Mouse (Mus musculus) Patski (cell line): ENCODE results near the gene Gm20388. TPM values are rescaled to one million over a fixed set of nuclear protein-coding genes. Genes with fewer than 3 reads are reported as not detected.

Experiments
- ATAC-seq: fragments of 100-300 bp; one replicate; pipeline ENCODE4 v1.8.0; 2021
- CTCF ChIA-PET: fragments of 350-600 bp; sonication (Branson Sonifier 250); formaldehyde crosslinking; loops from one replicate; lab custom pipeline; 2022; ENCODE audit warnings: inconsistent platforms; lab: Charles Lee
- POLR2A ChIA-PET: fragments of 350-600 bp; sonication (Branson Sonifier 250); formaldehyde crosslinking; loops from one replicate; lab custom pipeline; 2022; ENCODE audit warnings: antibody characterized with exemption, inconsistent platforms; lab: Charles Lee
- DNase-seq: peaks from one replicate; pipeline ENCODE4 v3.0.0-alpha.2; 2011; ENCODE audit warnings: low read depth, low spot score
- H3K27me3 ChIP-seq: fragments of 371-371 bp; one replicate; pipeline ENCODE4 v1.5.1; 2021
- CTCF ChIP-seq: fragments of 100-300 bp; IDR thresholded peaks from one replicate; pipeline ENCODE4 v1.5.1; 2021
- in situ Hi-C: fragments of 300-500 bp; cut with MboI; formaldehyde crosslinking; loops from 3 replicates; pipeline ENCODE4 v1.11.1; 2018; ENCODE audit warnings: low pct_unique_long_range_greater_than_20kb, mixed read lengths
- polyA plus RNA-seq: library from polyadenylated mRNA; unstranded; gene quantifications from one replicate; pipeline ENCODE4 v1.2.3, GENCODE M21; 2021

Gm20388 gene
- polyA plus RNA-seq, 1 experiment from 2014 or later = 86.7 TPM

DNA sequence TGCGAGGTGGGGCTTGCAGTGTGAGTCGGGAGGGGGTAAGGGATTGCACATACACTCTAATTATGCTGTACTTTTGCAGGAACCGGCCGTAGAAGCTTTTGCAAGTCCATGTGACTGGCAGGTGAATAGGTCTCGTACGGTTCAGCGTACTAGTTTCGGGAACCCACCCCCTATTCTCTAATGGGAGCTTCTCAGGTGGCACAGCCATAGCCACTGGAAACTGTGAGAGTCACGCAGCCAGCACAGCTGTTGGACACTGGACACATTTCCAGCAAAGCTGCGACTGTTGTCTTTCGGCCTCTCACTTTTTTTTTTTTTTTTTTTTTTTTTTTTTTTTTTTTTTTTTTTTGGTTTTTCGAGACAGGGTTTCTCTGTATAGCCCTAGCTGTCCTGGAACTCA is 2696.2 kb downstream of the Gm20388 start:
- H3K27me3 ChIP-seq = no peaks in the 10 kb centered on the region
- in situ Hi-C loops = no loop called here
- POLR2A ChIA-PET = no interaction called here
- no peak for TF ChIP-seq CTCF
- CTCF ChIA-PET = no interaction called here
- DNase-seq = no peak
- no peak for ATAC-seq

DNA sequence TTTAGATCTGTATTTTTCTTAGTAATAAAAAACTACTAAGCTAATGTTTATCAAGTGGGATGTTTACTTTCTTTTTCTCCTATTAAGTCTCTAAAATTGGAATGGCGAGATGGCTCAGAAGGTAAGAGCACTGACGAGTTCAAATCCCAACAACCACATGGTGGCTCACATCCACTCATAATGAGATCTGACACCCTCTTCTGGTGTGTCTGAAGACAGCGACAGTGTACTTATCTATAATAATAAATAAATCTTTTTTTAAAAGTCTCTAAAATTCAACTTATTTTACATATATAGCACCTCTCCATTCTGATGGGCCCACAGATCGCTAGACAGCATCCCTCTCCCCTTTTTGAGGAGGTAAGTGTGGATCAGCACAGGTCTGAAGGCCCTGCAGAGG is 2699.6 kb downstream of the Gm20388 start:
- no peak for TF ChIP-seq CTCF
- POLR2A ChIA-PET = interaction anchor here (0.7 to 3.8 kb wide), 3 partner anchors 13 to 43 kb away, joined by 3 to 26 read pairs (median 13); partner anchors contain the start of genes Aprt and Cdt1
- H3K27me3 ChIP-seq = no peaks in the 10 kb centered on the region
- CTCF ChIA-PET = interaction anchor here (1.2 to 2.4 kb wide), 3 partner anchors 12 to 41 kb away, joined by 3 to 6 read pairs (median 3); partner anchors contain the start of gene Cdt1
- DNase-seq = no peak
- in situ Hi-C loops = no loop called here
- ATAC-seq = no peak

DNA sequence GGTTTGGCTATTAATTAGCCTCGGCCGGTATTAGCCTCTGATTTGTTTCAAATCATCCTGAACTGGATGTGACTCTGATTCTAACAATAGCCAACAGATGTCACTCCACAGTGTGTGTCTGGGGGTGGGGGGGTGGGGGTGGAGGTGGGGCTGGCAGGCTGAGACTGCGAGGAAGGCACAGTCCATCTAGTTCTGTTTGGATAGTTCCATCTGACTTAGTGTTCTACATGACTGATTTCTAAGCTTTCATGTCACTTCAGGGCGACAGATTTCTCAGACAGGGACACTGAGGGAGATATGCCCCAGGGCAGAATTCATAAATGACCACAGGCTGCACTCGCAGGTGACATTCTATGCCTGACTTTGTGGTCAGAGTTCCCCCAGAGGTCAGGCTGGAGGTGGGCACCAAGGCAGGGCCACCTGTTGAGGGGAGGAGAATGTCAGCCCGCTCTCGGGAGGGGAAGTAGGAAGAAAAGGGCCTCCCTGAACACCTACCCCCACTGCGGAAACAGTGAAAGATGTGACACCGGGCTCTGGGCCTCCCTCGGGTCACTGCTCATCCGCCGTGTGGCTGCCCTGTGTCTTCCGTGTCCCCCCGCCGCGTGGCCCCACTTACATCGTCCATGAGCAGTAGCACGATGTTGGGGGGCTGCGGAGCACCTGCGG is 2700.1 kb downstream of the Gm20388 start:
- in situ Hi-C loops = no loop called here
- ATAC-seq (peak; percentile 49), DNase-seq (no peak)
- TF ChIP-seq CTCF = no peak
- H3K27me3 ChIP-seq = no peaks in the 10 kb centered on the region
- CTCF ChIA-PET = interaction anchor here (1.2 to 2.4 kb wide), 2 partner anchors 30 to 42 kb away, joined by 3 to 6 read pairs; partner anchors contain the start of gene Cdt1
- POLR2A ChIA-PET = interaction anchor here (2.9 to 3.8 kb wide), 2 partner anchors 34 to 43 kb away, joined by 13 to 26 read pairs; partner anchors contain the start of genes Aprt and Cdt1

DNA sequence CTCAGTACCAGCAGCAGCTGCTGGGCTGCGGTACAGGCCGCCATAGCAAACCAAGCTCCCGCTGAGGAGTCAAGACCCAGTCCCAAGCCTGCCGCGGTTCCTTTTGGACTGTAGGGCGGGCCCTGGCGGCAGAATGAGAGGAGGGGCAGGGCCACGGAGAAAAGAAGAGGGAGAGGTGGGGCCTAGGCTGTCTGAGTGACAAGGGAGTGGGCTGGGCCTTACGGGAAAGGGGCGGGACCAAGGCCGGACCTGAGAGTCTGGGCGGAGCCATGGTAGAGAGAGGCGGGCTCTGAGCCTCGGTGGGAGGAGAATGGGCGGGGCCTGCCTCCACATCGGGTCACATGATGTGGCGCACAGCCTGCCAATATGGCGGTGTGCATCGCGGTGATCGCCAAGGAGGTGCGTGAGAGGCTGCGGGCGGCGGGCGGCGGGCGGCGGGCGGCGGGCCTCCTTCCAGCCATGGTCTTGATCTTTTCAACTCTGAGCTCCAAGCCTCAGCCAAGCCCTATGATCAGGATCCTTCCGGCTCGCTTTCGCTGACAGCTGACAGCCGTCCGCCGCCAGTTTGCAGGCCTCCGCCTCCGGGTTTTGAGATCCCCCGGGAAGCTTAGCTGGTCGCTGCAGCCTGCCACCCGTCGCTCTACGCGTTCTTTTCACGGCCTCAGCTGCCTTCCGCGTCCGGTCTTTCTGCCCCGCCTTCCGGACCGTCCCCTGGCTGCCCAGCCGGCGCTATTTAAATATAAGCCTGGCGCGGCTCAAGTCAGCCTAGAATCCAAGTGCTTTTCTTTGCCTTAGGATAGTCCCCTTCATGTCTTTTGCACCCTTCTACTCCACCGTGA is 2700.9 kb downstream of the Gm20388 start, which contains the start of the genes Galns and Trappc2l:
Gene Galns, minus strand, starts transcription at position 169 of the 839 bp plus-strand sequence.
Gene Trappc2l, plus strand, starts transcription at position 346 of the 839 bp plus-strand sequence.
- DNase-seq (peak; percentile 86), ATAC-seq (peak; percentile 93)
- in situ Hi-C loops = no loop called here
- POLR2A ChIA-PET = interaction anchor here (1.3 to 3.8 kb wide), 3 partner anchors 11 to 44 kb away, joined by 4 to 26 read pairs (median 13); partner anchors contain the start of genes Aprt, Cdt1 and Pabpn1l
- TF ChIP-seq CTCF = no peak
- CTCF ChIA-PET = interaction anchor here (2.4 kb wide), 1 partner anchor 43 kb away, joined by 6 read pairs; the partner anchor contains the start of gene Cdt1
- no peaks in the 10 kb centered on the region for H3K27me3 ChIP-seq

DNA sequence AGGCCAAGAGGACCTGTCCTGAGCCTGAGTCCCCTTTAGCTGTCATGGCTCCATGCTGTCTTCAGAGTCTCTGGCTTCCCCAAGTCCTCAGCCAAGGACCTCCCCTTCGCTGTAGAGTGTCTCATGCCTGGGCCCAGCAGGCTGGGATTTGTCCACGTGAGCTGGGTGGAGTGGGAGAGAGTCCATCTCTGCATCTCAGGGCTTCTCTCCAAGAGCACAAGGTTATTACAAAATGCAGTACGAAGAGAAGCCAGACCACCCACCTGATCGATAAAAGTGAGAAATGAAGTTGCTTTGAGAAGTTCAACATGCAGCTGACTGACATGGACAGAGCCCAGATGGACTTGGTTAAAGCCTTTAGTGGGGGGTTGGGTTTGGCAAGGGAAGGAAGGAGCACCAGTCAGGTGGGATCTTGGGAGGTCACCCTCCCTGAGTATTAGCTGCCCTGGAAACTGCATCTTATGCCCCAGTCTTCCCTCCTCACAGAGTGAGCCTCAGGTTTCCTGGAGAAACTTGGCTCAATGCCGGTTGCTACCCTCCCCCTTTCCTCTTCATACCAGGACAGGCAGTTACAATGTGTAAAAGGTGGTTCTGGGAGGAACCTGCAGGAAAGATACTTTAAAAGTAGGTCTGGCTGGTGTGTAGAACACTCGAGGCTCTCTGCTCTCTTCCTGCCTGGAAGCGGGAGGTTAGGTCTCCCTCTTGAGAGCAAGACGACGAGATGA is 2705.7 kb downstream of the Gm20388 start:
- H3K27me3 ChIP-seq = no peaks in the 10 kb centered on the region
- DNase-seq (no peak), ATAC-seq (no peak)
- in situ Hi-C loops = loop anchor here (5.0 kb wide), 2 partner anchors 61 to 216 kb away; no protein-coding TSS in a partner anchor
- no peak for TF ChIP-seq CTCF
- CTCF ChIA-PET = interaction anchor here (2.6 kb wide), 1 partner anchor 214 kb away, joined by 10 read pairs; no protein-coding TSS in a partner anchor
- POLR2A ChIA-PET = no interaction called here

DNA sequence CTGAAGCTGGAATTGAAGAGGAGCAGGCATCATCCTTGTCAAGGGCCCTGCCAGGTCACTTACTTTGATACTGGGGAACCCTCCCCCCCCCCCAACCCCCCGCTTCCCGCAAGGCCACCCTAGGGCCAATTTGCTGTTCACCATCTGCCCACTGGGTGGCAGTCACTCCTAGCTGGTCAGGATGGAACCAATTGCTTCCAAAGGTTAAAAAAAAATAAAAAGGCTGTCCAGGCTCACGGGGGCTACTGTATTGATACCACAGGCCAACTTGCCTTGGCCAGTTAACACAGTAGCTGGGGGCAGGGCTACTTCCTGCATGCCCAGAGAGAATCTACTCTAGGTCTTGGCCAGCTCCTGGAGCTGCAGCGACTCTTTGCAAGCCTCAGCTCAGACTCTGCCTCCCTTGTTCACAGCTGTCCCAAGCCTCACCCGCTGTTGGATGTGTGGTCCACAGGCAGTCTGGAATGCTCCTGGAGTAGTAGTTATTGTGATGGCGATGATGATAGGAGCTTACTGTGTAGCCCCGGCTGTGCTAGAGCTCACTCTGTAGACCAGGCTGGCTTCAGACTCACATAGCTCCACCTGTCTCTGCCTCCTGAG is 2707.4 kb downstream of the Gm20388 start:
- in situ Hi-C loops = loop anchor here (5.0 kb wide), 2 partner anchors 59 to 214 kb away; no protein-coding TSS in a partner anchor
- DNase-seq (no peak), ATAC-seq (no peak)
- CTCF ChIA-PET = interaction anchor here (0.9 to 2.6 kb wide), 5 partner anchors 24 to 212 kb away, joined by 3 to 10 read pairs (median 4); no protein-coding TSS in a partner anchor
- no peaks in the 10 kb centered on the region for H3K27me3 ChIP-seq
- POLR2A ChIA-PET = no interaction called here
- no peak for TF ChIP-seq CTCF

DNA sequence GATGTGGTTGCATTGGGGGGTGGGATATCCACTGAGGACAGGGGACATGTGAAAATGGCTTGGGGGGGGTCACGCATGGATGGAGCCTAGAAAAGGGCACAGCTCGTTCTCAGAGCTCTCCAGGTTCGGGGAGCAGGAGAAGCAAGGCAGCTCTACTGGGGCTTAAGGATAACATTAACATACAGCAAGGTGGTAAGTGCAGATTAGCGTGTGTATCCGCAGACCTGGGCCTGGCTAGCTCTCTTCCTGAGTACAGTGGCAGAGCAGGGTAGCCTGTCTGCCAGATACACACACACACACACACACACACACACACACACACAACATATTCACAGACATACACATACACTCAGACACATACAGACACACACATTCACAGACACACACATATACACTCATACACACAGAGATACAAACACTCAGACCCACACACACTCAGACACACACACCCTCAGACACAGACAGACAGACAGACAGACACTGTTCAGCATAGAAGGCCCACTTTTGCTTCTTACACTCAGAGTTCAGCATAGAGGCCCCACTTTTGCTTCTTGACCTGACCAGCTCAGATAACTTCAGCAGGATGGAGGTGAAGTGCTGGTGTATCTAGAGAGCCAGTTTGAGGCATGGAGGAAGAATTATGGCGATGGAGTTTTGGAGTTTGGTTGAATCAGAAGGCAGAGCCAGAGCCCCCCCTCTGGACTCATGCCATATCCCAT is 2708.2 kb downstream of the Gm20388 start:
- DNase-seq (no peak), ATAC-seq (no peak)
- CTCF ChIA-PET = interaction anchor here (0.9 to 2.6 kb wide), 6 partner anchors 23 to 212 kb away, joined by 3 to 10 read pairs (median 4); no protein-coding TSS in a partner anchor
- H3K27me3 ChIP-seq = no peaks in the 10 kb centered on the region
- in situ Hi-C loops = loop anchor here (5.0 kb wide), 2 partner anchors 58 to 213 kb away; no protein-coding TSS in a partner anchor
- TF ChIP-seq CTCF = no peak
- POLR2A ChIA-PET = no interaction called here

DNA sequence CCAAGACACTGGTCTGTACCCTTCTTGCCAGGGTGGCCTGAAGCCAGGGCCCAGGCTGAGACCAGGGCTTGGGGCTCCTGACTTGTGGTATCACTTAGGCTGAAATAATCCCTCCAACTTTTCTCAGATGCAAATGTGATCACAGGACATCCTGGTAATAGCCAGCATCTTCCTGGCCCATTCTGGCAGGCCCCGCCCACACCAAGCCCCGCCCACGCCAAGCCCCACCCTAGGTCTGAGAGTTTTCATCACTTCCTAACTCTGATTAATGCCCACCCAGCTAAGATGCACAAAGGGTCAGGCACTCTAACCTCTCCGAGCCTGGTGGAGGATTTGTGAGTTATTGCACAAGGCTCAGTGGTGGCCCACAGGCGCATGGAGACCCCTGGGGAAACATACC is 2709.8 kb downstream of the Gm20388 start:
- POLR2A ChIA-PET = no interaction called here
- DNase-seq = no peak
- CTCF ChIA-PET = interaction anchor here (1.1 kb wide), 1 partner anchor 12 kb away, joined by 3 read pairs; no protein-coding TSS in a partner anchor
- TF ChIP-seq CTCF = no peak
- H3K27me3 ChIP-seq = no peaks in the 10 kb centered on the region
- in situ Hi-C loops = no loop called here
- no peak for ATAC-seq
